11 mouse cellular contexts compared by ENCODE assay signal in genomic region chr8:84789345-84789744, GRCm38 (mm10). TPM values are rescaled to one million over a fixed set of nuclear protein-coding genes. Genes with fewer than 3 reads are reported as not detected.
A peak's percentile ranks its signal among the peaks of the same experiment; 100 is the strongest.
DNase-seq lines count a peak whose midpoint lies in the region; ATAC-seq and TF ChIP-seq lines count a peak whose summit lies in the region.
"Had no signal": no experiment of that assay in that cellular context is flagged by ENCODE, and none has a peak within 500 bp of the region (broad histone marks: within the 10 kb centered on the region; RNA-seq: fewer than 3 reads in every experiment).

No protein-coding gene starts in this region.

- peaks cover 54% of the 10 kb centered on the region for H3K4me1 ChIP-seq in heart, embryonic 16.5 days (ENCODE audit: control insufficient read depth, insufficient read depth, low read length)
- H3K4me1 ChIP-seq in lung, embryonic 15.5 days: peaks cover 92% of the 10 kb centered on the region
- H3K4me1 ChIP-seq in embryonic facial prominence, embryonic 15.5 days: peaks cover 98% of the 10 kb centered on the region

- H3K27ac ChIP-seq in heart, embryonic 16.5 days (ENCODE audit: low read length): peak overlapping the region; percentile 24; the same call in 1 of the 2 replicates
- peak overlapping the region; percentile 64 for H3K27ac ChIP-seq in lung, embryonic 15.5 days
- peak overlapping the region; percentile 84 for H3K27ac ChIP-seq in embryonic facial prominence, embryonic 15.5 days (replicated peaks)
- H3K27ac ChIP-seq: heart, embryonic 10.5 days; liver, embryonic 14.5 days had no signal

- H3K27me3 ChIP-seq in heart, embryonic 16.5 days (ENCODE audit: control insufficient read depth, insufficient read depth, low read length): peaks cover 44% of the 10 kb centered on the region
- H3K27me3 ChIP-seq in lung, embryonic 15.5 days: peaks cover 41% of the 10 kb centered on the region
- peaks cover 20% of the 10 kb centered on the region for H3K27me3 ChIP-seq in embryonic facial prominence, embryonic 15.5 days
- H3K27me3 ChIP-seq in myocyte (ENCODE audit: control insufficient read depth, insufficient read depth, insufficient read length): no peaks in the 10 kb centered on the region

- H3K79me2 ChIP-seq in myocyte (ENCODE audit: control insufficient read depth, insufficient read depth): peaks cover 89% of the 10 kb centered on the region

- H3K9ac ChIP-seq in heart, embryonic 16.5 days (ENCODE audit: low read length): 0 out of 2 replicates have a peak overlapping the region, but pooled peaks have one; percentile 9
- H3K9ac ChIP-seq in lung, embryonic 15.5 days: no peak overlapping the region
- no peak overlapping the region for H3K9ac ChIP-seq in embryonic facial prominence, embryonic 15.5 days
- H3K9ac ChIP-seq: liver, embryonic 14.5 days had no signal

- H3K36me3 ChIP-seq in heart, embryonic 16.5 days (ENCODE audit: control insufficient read depth, insufficient read depth): no peaks in the 10 kb centered on the region
- no peaks in the 10 kb centered on the region for H3K36me3 ChIP-seq in lung, embryonic 15.5 days
- no peaks in the 10 kb centered on the region for H3K36me3 ChIP-seq in embryonic facial prominence, embryonic 15.5 days
- H3K36me3 ChIP-seq in myocyte (ENCODE audit: control insufficient read depth, insufficient read depth): no peaks in the 10 kb centered on the region
- H3K36me3 ChIP-seq: heart, embryonic 10.5 days had no signal

- WGBS in heart, embryonic 16.5 days: 71% methylated on average over 4 of the region's 5 CpGs
- 57% methylated on average over 5 of the region's 5 CpGs for WGBS in lung, embryonic 15.5 days
- 50% methylated on average over 5 of the region's 5 CpGs for WGBS in embryonic facial prominence, embryonic 15.5 days

- ATAC-seq in heart, embryonic 16.5 days (replicated peaks; ENCODE audit: extremely low read depth, insufficient read depth, low FRiP score): no peak
- ATAC-seq in lung, embryonic 15.5 days (ENCODE audit: borderline replicate concordance, extremely low read depth, low FRiP score, low TSS enrichment): no peak
- ATAC-seq in embryonic facial prominence, embryonic 15.5 days (ENCODE audit: insufficient number of reproducible peaks, low FRiP score, low TSS enrichment, low read depth): no peak
- ATAC-seq in erythroblast, adult 5-6 weeks (replicated peaks; ENCODE audit: low FRiP score, poor library complexity, severe bottlenecking): no peak
- ATAC-seq: CD4-positive, CD25-positive, alpha-beta regulatory T cell, adult 4 months had no signal

- TF ChIP-seq POLR2A in myocyte (IDR thresholded peaks at IDR 0.05; ENCODE audit: insufficient read length, low read depth): no peak

- no peak overlapping the region for H3K4me3 ChIP-seq in heart, embryonic 16.5 days (ENCODE audit: low read length)
- H3K4me3 ChIP-seq in lung, embryonic 15.5 days: no peak overlapping the region
- H3K4me3 ChIP-seq in embryonic facial prominence, embryonic 15.5 days (replicated peaks): 0 out of 2 replicates have a peak overlapping the region, but pooled peaks have one; percentile 3
- no peak overlapping the region for H3K4me3 ChIP-seq in myocyte
- H3K4me3 ChIP-seq: heart, embryonic 10.5 days had no signal

- DNase-seq in heart, adult 8-10 months (ENCODE audit: low spot score): no peak
- DNase-seq in lung, postnatal 4 days: no peak
- DNase-seq in cerebellum, postnatal 4 days (ENCODE audit: low spot score in 2 of 2): no peak

- H3K4me2 ChIP-seq in heart, embryonic 16.5 days (ENCODE audit: low read depth, low read length): no peak overlapping the region
- 0 out of 2 replicates have a peak overlapping the region, but pooled peaks have one; percentile 29 for H3K4me2 ChIP-seq in lung, embryonic 15.5 days
- peak overlapping the region; percentile 40 for H3K4me2 ChIP-seq in embryonic facial prominence, embryonic 15.5 days (replicated peaks)
- peak overlapping the region; percentile 18 for H3K4me2 ChIP-seq in myocyte (ENCODE audit: low read depth)

- H3K9me3 ChIP-seq in heart, embryonic 16.5 days (replicated peaks; ENCODE audit: control insufficient read depth, low read length): no peaks in the 10 kb centered on the region
- H3K9me3 ChIP-seq in lung, embryonic 15.5 days: no peaks in the 10 kb centered on the region
- H3K9me3 ChIP-seq in embryonic facial prominence, embryonic 15.5 days (replicated peaks): no peaks in the 10 kb centered on the region
- H3K9me3 ChIP-seq: heart, embryonic 10.5 days had no signal

- no peak overlapping the region for H3ac ChIP-seq in myocyte (ENCODE audit: control insufficient read depth, insufficient read length)

TF ChIP-seq in myocyte, 11 proteins besides CTCF, POLR2A, EP300 and RAD21:
- TF ChIP-seq SRF (IDR thresholded peaks at IDR 0.05; ENCODE audit: control insufficient read depth, insufficient read length, low read depth) (no peak), TCF3 (IDR thresholded peaks at IDR 0.05; ENCODE audit: insufficient read length, low read depth) (no peak), MAX (IDR thresholded peaks at IDR 0.05; ENCODE audit: low read depth) (no peak)
TF ChIP-seq in myocyte: peak in this region for 0.

RNA-seq across cellular contexts. Expression of gene Nfix, which starts 10.8 kb away (rescaled TPM):
- 12.7 and 15.9 TPM in 2 replicates for polyA plus RNA-seq in heart, embryonic 16.5 days (2015; fragmentation: Nextera tagmentation; extraction: Ambion mirVana)
- 100 to 1,000 TPM; 288 to 356 (median 295) TPM for total RNA-seq in heart, adult 8-10 months (2022)
- polyA plus RNA-seq in lung, embryonic 15.5 days (2015; fragmentation: Nextera tagmentation; extraction: Ambion mirVana): 39.2 and 42.7 TPM in 2 replicates
- 61.4 and 62.0 TPM in 2 replicates for polyA plus RNA-seq in embryonic facial prominence, embryonic 15.5 days (2015; fragmentation: Nextera tagmentation; extraction: Ambion mirVana)
- 65.7 TPM for polyA plus RNA-seq in myocyte (2012; fragmentation: generic; extraction: Trizol)
- 19.0 and 24.5 TPM in 2 replicates for total RNA-seq in erythroblast, adult 5-6 weeks (2015; ENCODE audit: low replicate concordance)
- total RNA-seq in erythroblast, adult 5-6 weeks (2017; ENCODE audit: low replicate concordance): 7.9 and 14.1 TPM in 2 replicates

RNA-seq across cellular contexts. Expression of gene Dand5, which starts 33.3 kb away (rescaled TPM):
- 6.6 and 6.8 TPM in 2 replicates for polyA plus RNA-seq in heart, embryonic 16.5 days (2015; fragmentation: Nextera tagmentation; extraction: Ambion mirVana)
- 10 to 100 TPM; 10.3 to 13.2 (median 12.0) TPM for total RNA-seq in heart, adult 8-10 months (2022)
- 6.0 and 6.3 TPM in 2 replicates for polyA plus RNA-seq in lung, embryonic 15.5 days (2015; fragmentation: Nextera tagmentation; extraction: Ambion mirVana)
- 8.4 and 8.9 TPM in 2 replicates for polyA plus RNA-seq in embryonic facial prominence, embryonic 15.5 days (2015; fragmentation: Nextera tagmentation; extraction: Ambion mirVana)
- 6.7 TPM for polyA plus RNA-seq in myocyte (2012; fragmentation: generic; extraction: Trizol)
- total RNA-seq in erythroblast, adult 5-6 weeks (2015; ENCODE audit: low replicate concordance): 2.3 TPM in 1 of 2 replicates, not detected in the other
- total RNA-seq in erythroblast, adult 5-6 weeks (2017; ENCODE audit: low replicate concordance): 2.3 and 3.9 TPM in 2 replicates

RNA-seq across cellular contexts. Expression of gene Gadd45gip1, which starts 42.0 kb away (rescaled TPM):
- 47.7 and 48.3 TPM in 2 replicates for polyA plus RNA-seq in heart, embryonic 16.5 days (2015; fragmentation: Nextera tagmentation; extraction: Ambion mirVana)
- total RNA-seq in heart, adult 8-10 months (2022): 10 to 100 TPM; 31.0 to 34.9 (median 33.1) TPM
- 43.4 and 47.0 TPM in 2 replicates for polyA plus RNA-seq in lung, embryonic 15.5 days (2015; fragmentation: Nextera tagmentation; extraction: Ambion mirVana)
- polyA plus RNA-seq in embryonic facial prominence, embryonic 15.5 days (2015; fragmentation: Nextera tagmentation; extraction: Ambion mirVana): 46.5 TPM in 2 replicates
- 21.8 TPM for polyA plus RNA-seq in myocyte (2012; fragmentation: generic; extraction: Trizol)
- 4.4 and 5.9 TPM in 2 replicates for total RNA-seq in erythroblast, adult 5-6 weeks (2015; ENCODE audit: low replicate concordance)
- 7.4 and 7.7 TPM in 2 replicates for total RNA-seq in erythroblast, adult 5-6 weeks (2017; ENCODE audit: low replicate concordance)

RNA-seq across cellular contexts. Expression of gene Rad23a, which starts 51.1 kb away (rescaled TPM):
- polyA plus RNA-seq in heart, embryonic 16.5 days (2015; fragmentation: Nextera tagmentation; extraction: Ambion mirVana): 128 and 131 TPM in 2 replicates
- 10 to 100 TPM; 82.8 to 92.9 (median 89.3) TPM for total RNA-seq in heart, adult 8-10 months (2022)
- 112 and 127 TPM in 2 replicates for polyA plus RNA-seq in lung, embryonic 15.5 days (2015; fragmentation: Nextera tagmentation; extraction: Ambion mirVana)
- polyA plus RNA-seq in embryonic facial prominence, embryonic 15.5 days (2015; fragmentation: Nextera tagmentation; extraction: Ambion mirVana): 104 and 110 TPM in 2 replicates
- 139 TPM for polyA plus RNA-seq in myocyte (2012; fragmentation: generic; extraction: Trizol)
- total RNA-seq in erythroblast, adult 5-6 weeks (2015; ENCODE audit: low replicate concordance): 379 and 406 TPM in 2 replicates
- 572 and 669 TPM in 2 replicates for total RNA-seq in erythroblast, adult 5-6 weeks (2017; ENCODE audit: low replicate concordance)

RNA-seq across cellular contexts. Expression of gene Calr, which starts 57.4 kb away (rescaled TPM):
- 630 and 641 TPM in 2 replicates for polyA plus RNA-seq in heart, embryonic 16.5 days (2015; fragmentation: Nextera tagmentation; extraction: Ambion mirVana)
- total RNA-seq in heart, adult 8-10 months (2022): 100 to 1,000 TPM; 330 to 410 (median 343) TPM
- 1,037 and 1,080 TPM in 2 replicates for polyA plus RNA-seq in lung, embryonic 15.5 days (2015; fragmentation: Nextera tagmentation; extraction: Ambion mirVana)
- polyA plus RNA-seq in embryonic facial prominence, embryonic 15.5 days (2015; fragmentation: Nextera tagmentation; extraction: Ambion mirVana): 975 and 998 TPM in 2 replicates
- 385 TPM for polyA plus RNA-seq in myocyte (2012; fragmentation: generic; extraction: Trizol)
- 255 and 289 TPM in 2 replicates for total RNA-seq in erythroblast, adult 5-6 weeks (2015; ENCODE audit: low replicate concordance)
- 800 and 908 TPM in 2 replicates for total RNA-seq in erythroblast, adult 5-6 weeks (2017; ENCODE audit: low replicate concordance)

Comparison
In these comparisons a context has a peak if more than half of its experiments do, and no peak if none do; other contexts are left out.
1. H3K27ac ChIP-seq: peak in every context shown above with its lines; median percentile 84 in embryonic facial prominence, embryonic 15.5 days; 64 in lung, embryonic 15.5 days; 24 in heart, embryonic 16.5 days.